In genomic region chr2:77905023-77905422, GRCm38 (mm10) we compare ENCODE assay signal across 29 mouse cellular contexts.
"Had no signal": no experiment of that assay in that cellular context is flagged by ENCODE, and none has a peak within 500 bp of the region (broad histone marks: within the 10 kb centered on the region; RNA-seq: fewer than 3 reads in every experiment).

No protein-coding gene starts in this region.

- DNase-seq: heart, postnatal 10 days; heart, postnatal 14 days; heart, postnatal 4 days; kidney, adult 11 months; kidney, adult 18-20 months; kidney, adult 2 months; kidney, adult 8-10 months; kidney, adult 9 months; kidney, postnatal 10 days; kidney, postnatal 14 days; kidney, postnatal 25 days; kidney, postnatal 36 days; kidney, postnatal 4 days; layer of hippocampus, adult 9-11 months; layer of hippocampus, postnatal 36 days had no signal

- H3K27ac ChIP-seq: heart, embryonic 13.5 days; heart, embryonic 15.5 days; hindbrain, embryonic 10.5 days; hindbrain, embryonic 12.5 days; hindbrain, embryonic 13.5 days; hindbrain, embryonic 14.5 days; hindbrain, embryonic 15.5 days; hindbrain, postnatal 0 days; intestine, embryonic 15.5 days; kidney, embryonic 15.5 days; kidney, postnatal 0 days; layer of hippocampus, adult 2 months; left cerebral cortex, adult 2 months had no signal

- H3K4me3 ChIP-seq: heart, embryonic 12.5 days; heart, embryonic 13.5 days; heart, embryonic 15.5 days; hindbrain, embryonic 10.5 days; hindbrain, embryonic 12.5 days; hindbrain, embryonic 13.5 days; hindbrain, embryonic 15.5 days; intestine, embryonic 15.5 days; kidney, embryonic 15.5 days; layer of hippocampus, adult 2 months; left cerebral cortex, adult 2 months had no signal

- H3K27me3 ChIP-seq: heart, embryonic 12.5 days; heart, embryonic 13.5 days; heart, embryonic 15.5 days; hindbrain, embryonic 12.5 days; hindbrain, embryonic 13.5 days; hindbrain, embryonic 15.5 days; intestine, embryonic 15.5 days; kidney, embryonic 15.5 days had no signal

- H3K4me1 ChIP-seq: heart, embryonic 12.5 days; heart, embryonic 13.5 days; heart, embryonic 15.5 days; hindbrain, embryonic 10.5 days; hindbrain, embryonic 12.5 days; hindbrain, embryonic 13.5 days; hindbrain, embryonic 15.5 days; intestine, embryonic 15.5 days; kidney, embryonic 15.5 days had no signal

- H3K9ac ChIP-seq: heart, embryonic 12.5 days; heart, embryonic 13.5 days; heart, embryonic 15.5 days; hindbrain, embryonic 12.5 days; hindbrain, embryonic 13.5 days; hindbrain, embryonic 14.5 days; hindbrain, embryonic 15.5 days; intestine, embryonic 15.5 days; kidney, embryonic 15.5 days had no signal
